Mouse (Mus musculus) ES-E14 (cell line): ENCODE data around the gene Dlgap1. TPM values are rescaled to one million over a fixed set of nuclear protein-coding genes. Genes with fewer than 3 reads are reported as not detected.

Experiments
- DNase-seq: peaks from one replicate; pipeline ENCODE4 v3.0.0-alpha.2; 2013; ENCODE audit warnings: low read depth, low spot score
- H3K27ac ChIP-seq: 2 replicates; pipeline ENCODE4 v1.5.1; 2012; ENCODE audit warnings: low read depth, mild to moderate bottlenecking, low read length, moderate library complexity, mixed read lengths; ENCODE audit not compliant: poor library complexity, insufficient read depth, severe bottlenecking
- H3K36me3 ChIP-seq: 2 replicates; pipeline ENCODE4 v1.6.1; 2012; ENCODE audit warnings: mild to moderate bottlenecking, low read length, moderate library complexity, mixed read lengths; ENCODE audit not compliant: control insufficient read depth, poor library complexity, insufficient read depth, severe bottlenecking
- H3K4me1 ChIP-seq, 2 experiments: fragments of 150-350 bp in 1 of 2; sonication (generic) in 1 of 2; 2 replicates each; pipeline ENCODE4 v1.6.1; 2012; ENCODE audit warnings: low read length in 2 of 2, mild to moderate bottlenecking in 1 of 2, mixed read lengths in 1 of 2; ENCODE audit not compliant: control insufficient read depth in 2 of 2, insufficient read depth in 2 of 2, poor library complexity in 1 of 2
- H3K4me3 ChIP-seq, 2 experiments: fragments of 150-350 bp in 1 of 2; sonication (generic) in 1 of 2; 2 replicates each; pipeline ENCODE4 v1.5.1; 2012; ENCODE audit warnings: low read length in 2 of 2, low read depth in 1 of 2, mild to moderate bottlenecking in 1 of 2, mixed read lengths in 1 of 2; ENCODE audit not compliant: insufficient read depth in 1 of 2, poor library complexity in 1 of 2, severe bottlenecking in 1 of 2
- H3K9ac ChIP-seq: 2 replicates; pipeline ENCODE4 v1.6.1; 2012; ENCODE audit warnings: low read depth, mild to moderate bottlenecking, low read length, mixed read lengths; ENCODE audit not compliant: poor library complexity, insufficient read depth, severe bottlenecking
- H3K9me3 ChIP-seq: fragments of 150-350 bp; sonication (generic); 2 replicates; pipeline ENCODE4 v1.6.1; 2012; ENCODE audit warnings: low read depth, mild to moderate bottlenecking, low read length; ENCODE audit not compliant: control insufficient read depth, insufficient read depth
- CHD2 ChIP-seq: IDR thresholded peaks from 2 replicates; pipeline ENCODE4 v1.6.1; 2014; ENCODE audit warnings: mild to moderate bottlenecking, low read depth, low read length, inconsistent platforms
- HCFC1 ChIP-seq: IDR thresholded peaks from 2 replicates; pipeline ENCODE4 v1.6.1; 2012; ENCODE audit warnings: low read length, inconsistent platforms, borderline replicate concordance; ENCODE audit not compliant: insufficient read depth
- MAFK ChIP-seq: IDR thresholded peaks from 2 replicates; pipeline ENCODE4 v1.6.1; 2014; ENCODE audit warnings: mild to moderate bottlenecking, low read depth, low read length, inconsistent platforms; ENCODE audit not compliant: insufficient read depth
- ZC3H11A ChIP-seq: IDR thresholded peaks from 2 replicates; pipeline ENCODE4 v1.6.1; 2012; ENCODE audit warnings: low read depth, mild to moderate bottlenecking, inconsistent platforms, low read length, borderline replicate concordance
- ZNF384 ChIP-seq: IDR thresholded peaks from 2 replicates; pipeline ENCODE4 v1.6.1; 2012; ENCODE audit warnings: low read depth, low read length, inconsistent platforms
- in situ Hi-C, 2 experiments: fragments of 600-800 bp; cut with MboI; formaldehyde crosslinking; loops; one replicate each; pipeline ENCODE4 v1.15.1; 2025; ENCODE audit warnings: low sequenced_read_pairs in 2 of 2, inconsistent platforms in 1 of 2; ENCODE audit not compliant: unreplicated experiment in 2 of 2
- total RNA-seq: library from RNA; depleted of rRNA; stranded (reverse); fragments of 300-350 nt; gene quantifications from 2 replicates; pipeline ENCODE4 v1.2.3, GENCODE M21; 2012

Gene Dlgap1
- total RNA-seq, 1 experiment = 0.94 TPM

DNA sequence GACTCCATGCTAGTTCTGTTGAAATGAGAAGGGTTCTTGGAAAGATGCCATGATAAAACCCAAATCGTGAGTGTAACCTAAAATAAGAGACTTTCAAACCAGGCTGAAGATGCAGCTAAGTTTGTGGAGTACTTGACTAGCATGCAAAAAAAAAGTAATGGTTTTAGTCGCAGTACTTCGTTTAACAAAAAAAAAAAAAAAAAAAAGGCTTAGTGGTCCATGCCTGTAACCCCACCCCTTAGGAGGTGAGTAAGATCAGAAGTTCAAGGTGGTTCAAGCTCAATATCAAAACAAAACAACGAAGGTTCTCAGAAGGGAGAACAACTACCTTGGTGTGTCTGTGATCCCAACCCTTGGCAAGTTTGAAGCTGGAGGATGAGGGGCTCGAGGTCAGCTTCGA, 782.8 kb downstream of the Dlgap1 start:
- Histone ChIP-seq H3K4me1 (peaks cover 13 to 18% of the 10 kb centered on the region in 2 experiments), H3K36me3 (no peaks in the 10 kb centered on the region), H3K9ac (peak overlapping the region; percentile 90), H3K9me3 (no peaks in the 10 kb centered on the region), H3K4me3 (peak overlapping the region; percentile 76 to 84), H3K27ac (peak overlapping the region; percentile 99)
- no peak for DNase-seq
- in situ Hi-C loops = no loop called here
- TF ChIP-seq ZNF384 (peak; percentile 92), CHD2 (no peak)

DNA sequence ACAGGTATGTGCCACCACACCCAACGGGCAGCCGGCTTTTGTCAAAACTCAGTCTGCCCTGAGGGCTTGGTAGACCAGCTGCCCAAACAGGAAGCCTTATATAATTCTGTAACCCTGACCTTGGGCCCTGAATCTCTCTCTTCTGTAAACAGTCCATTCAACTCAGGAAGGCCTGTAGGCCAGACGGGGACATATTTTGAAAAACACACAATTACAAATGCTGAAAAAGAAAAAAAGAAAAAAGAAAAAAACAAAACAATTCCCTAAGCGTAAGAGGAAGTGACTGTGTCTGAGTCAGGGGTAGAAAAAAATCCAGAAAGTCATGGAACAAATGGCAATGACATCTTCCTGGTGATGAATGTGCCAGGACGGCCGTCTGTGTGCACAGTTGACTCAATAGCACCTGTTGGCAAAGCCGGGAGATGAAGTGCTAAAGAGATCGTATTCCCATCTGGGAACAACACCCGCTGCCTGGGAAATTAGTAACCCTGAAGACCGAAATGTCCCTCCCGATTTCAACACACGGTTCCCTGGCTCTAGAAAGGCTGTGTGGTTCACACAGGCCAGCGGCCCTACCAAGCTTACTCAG, 784.7 kb downstream of the Dlgap1 start:
- Histone ChIP-seq H3K4me1 (peaks cover 17 to 18% of the 10 kb centered on the region in 2 experiments), H3K9ac (peak overlapping the region; percentile 69), H3K36me3 (no peaks in the 10 kb centered on the region), H3K9me3 (no peaks in the 10 kb centered on the region), H3K27ac (peak overlapping the region; percentile 69), H3K4me3 (peak overlapping the region in 1 of 2 experiments; percentile 42; a peak in 1 of 4 replicates)
- no peak for TF ChIP-seq CHD2
- no peak for TF ChIP-seq HCFC1
- TF ChIP-seq MAFK = no peak
- TF ChIP-seq ZC3H11A = no peak
- in situ Hi-C loops = no loop called here
- DNase-seq = no peak

DNA sequence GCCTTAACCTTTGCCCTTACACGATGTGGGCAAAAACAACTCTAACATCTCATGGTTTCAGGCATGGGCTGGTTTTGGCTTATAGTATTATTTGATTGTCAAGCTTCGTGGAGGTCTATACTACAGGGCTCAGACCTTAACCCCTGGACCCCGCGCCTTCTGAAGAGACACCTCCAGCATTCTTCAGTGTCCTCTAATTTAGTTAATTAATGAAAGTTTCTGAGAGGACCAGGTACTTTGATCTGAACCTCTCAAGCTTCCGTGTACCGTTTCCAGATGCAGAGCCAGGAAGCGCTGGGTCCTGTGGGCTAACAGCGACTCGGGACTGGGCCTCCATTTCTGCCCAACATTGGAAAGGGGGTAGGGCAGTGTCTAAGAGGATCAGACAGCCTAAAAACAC, 785.2 kb downstream of the Dlgap1 start:
- Histone ChIP-seq H3K36me3 (no peaks in the 10 kb centered on the region), H3K27ac (peak overlapping the region; percentile 69), H3K9me3 (no peaks in the 10 kb centered on the region), H3K9ac (peak overlapping the region; percentile 69), H3K4me3 (peak overlapping the region in 1 of 2 experiments; percentile 42; a peak in 2 of 4 replicates), H3K4me1 (peaks cover 16% of the 10 kb centered on the region in 2 experiments)
- in situ Hi-C loops = no loop called here
- DNase-seq = no peak
- TF ChIP-seq HCFC1 (no peak), CHD2 (no peak), ZNF384 (no peak), ZC3H11A (no peak)

DNA sequence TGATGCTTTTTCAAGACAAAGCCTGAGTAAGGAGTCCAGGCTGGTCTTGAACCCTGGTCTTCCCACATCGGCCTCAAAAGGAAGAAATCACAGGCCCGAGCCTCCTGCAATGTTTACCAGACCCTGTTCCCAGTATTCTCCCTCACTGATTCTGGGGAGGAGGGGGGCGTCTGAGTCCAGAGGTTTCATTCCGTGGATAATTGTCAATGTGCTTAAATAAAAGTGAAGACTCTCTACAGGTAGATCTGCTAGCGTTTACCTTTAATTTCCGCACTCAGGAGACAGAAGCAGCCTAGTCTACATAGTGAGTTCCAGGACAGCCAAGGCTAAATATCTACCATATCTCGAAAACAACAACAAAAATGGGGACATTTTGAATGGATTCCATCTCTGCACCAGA, 785.8 kb downstream of the Dlgap1 start:
- in situ Hi-C loops = no loop called here
- Histone ChIP-seq H3K9me3 (no peaks in the 10 kb centered on the region), H3K9ac (peak overlapping the region; percentile 69; the same call in 1 of the 2 replicates), H3K27ac (peak overlapping the region; percentile 69; the same call in 1 of the 2 replicates), H3K36me3 (no peaks in the 10 kb centered on the region), H3K4me3 (peak overlapping the region; percentile 42 to 58; a peak in 3 of 4 replicates), H3K4me1 (peaks cover 12 to 13% of the 10 kb centered on the region in 2 experiments; a peak in 3 of 4 replicates)
- TF ChIP-seq MAFK (no peak), HCFC1 (no peak), CHD2 (no peak), ZNF384 (no peak), ZC3H11A (no peak)
- no peak for DNase-seq
